Mouse (Mus musculus): ENCODE results near the gene Shisal2a. TPM values are rescaled to one million over a fixed set of nuclear protein-coding genes. Genes with fewer than 3 reads are reported as not detected.
"Not testable (repeated sequence)": the region's sequence is repeated elsewhere in the genome, so short reads cannot be mapped to it uniquely, and the experiment has no call there.

Shisal2a gene
- total and polyA plus RNA-seq, 3 experiments = not detected

DNA sequence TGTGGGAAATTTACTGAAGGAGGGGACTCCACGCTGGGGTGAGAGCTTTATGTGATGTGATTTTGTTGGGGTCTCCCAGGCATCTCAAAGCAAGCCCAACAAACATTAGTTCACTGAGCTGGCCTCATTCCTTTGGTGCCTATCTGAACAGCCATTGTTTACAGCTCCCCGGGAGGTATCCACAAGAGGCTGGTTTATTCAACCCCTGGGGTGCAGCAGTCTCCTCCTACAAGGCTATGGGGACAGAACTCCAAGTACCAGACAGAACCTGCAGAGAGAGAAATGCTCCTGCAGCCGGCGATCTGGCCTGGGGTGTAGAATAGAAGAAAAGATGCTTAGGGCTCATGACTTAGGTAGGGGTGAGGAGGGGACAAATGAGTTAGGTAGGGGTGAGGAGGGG lies 24.7 kb downstream of the Shisal2a start:
- peaks cover 65% of the 10 kb centered on the region for H3K27me3 ChIP-seq (ENCODE audit: insufficient read depth, low read length)
- ATAC-seq (ENCODE audit: extremely low read depth, insufficient number of reproducible peaks, low FRiP score, poor library complexity, severe bottlenecking) = no peak

DNA sequence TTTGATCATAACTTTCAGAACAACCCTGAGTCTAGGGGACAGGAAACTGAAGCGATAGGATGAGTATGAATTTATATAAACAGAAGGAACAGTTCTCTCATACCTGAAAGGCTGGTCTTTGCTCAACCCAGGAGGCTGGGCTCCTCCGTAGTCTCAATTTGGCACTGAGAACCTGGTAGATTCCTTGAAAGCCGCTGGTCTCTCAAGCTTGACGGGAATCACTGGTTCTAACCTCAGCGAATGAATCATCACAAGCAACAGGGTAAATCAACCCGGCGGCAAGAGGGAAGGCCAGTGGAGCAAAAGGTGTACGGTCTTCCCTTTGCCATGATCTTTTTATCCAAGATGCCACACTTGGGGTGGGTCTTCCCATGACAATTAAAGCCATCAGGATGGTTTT lies 25.7 kb downstream of the Shisal2a start:
- TF ChIP-seq GATA2 (IDR thresholded peaks at IDR 0.05; ENCODE audit: borderline replicate concordance, low read depth, low read length) (no peak), GATA1 (IDR thresholded peaks at IDR 0.05; ENCODE audit: borderline replicate concordance, low read length) (no peak), TAL1 (conservative IDR thresholded peaks at IDR 0.05; ENCODE audit: low read depth, low read length) (no peak), POLR2AphosphoS5 (IDR thresholded peaks at IDR 0.05; ENCODE audit: insufficient replicate concordance, low read depth, low read length) (no peak), CTCF (IDR thresholded peaks at IDR 0.05; ENCODE audit: low read depth, low read length) (no peak)
- DNase-seq (ENCODE audit: low spot score) (no peak), ATAC-seq (ENCODE audit: extremely low read depth, insufficient number of reproducible peaks, low FRiP score, poor library complexity, severe bottlenecking) (no peak)
- Histone ChIP-seq H3K4me3 (ENCODE audit: low read depth, low read length) (no peak overlapping the region), H3K4me1 (ENCODE audit: insufficient read depth, low read depth, low read length) (peaks cover 8% of the 10 kb centered on the region), H3K36me3 (replicated peaks) (no peaks in the 10 kb centered on the region), H3K27me3 (ENCODE audit: insufficient read depth, low read length) (peaks cover 57% of the 10 kb centered on the region), H3K9me3 (replicated peaks) (no peaks in the 10 kb centered on the region)

More for the DNA sequence above, 24.7 kb downstream of the Shisal2a start:
- Histone ChIP-seq H3K36me3 (replicated peaks) (no peaks in the 10 kb centered on the region), H3K4me3 (ENCODE audit: low read depth, low read length) (no peak overlapping the region), H3K4me1 (ENCODE audit: insufficient read depth, low read depth, low read length) (peaks cover 2% of the 10 kb centered on the region), H3K9me3 (replicated peaks) (no peaks in the 10 kb centered on the region)
- no peak for DNase-seq (ENCODE audit: low spot score)
- no peak for TF ChIP-seq POLR2AphosphoS5 (IDR thresholded peaks at IDR 0.05; ENCODE audit: insufficient replicate concordance, low read depth, low read length)
- no peak for TF ChIP-seq CTCF (IDR thresholded peaks at IDR 0.05; ENCODE audit: low read depth, low read length)
- TF ChIP-seq TAL1 (conservative IDR thresholded peaks at IDR 0.05; ENCODE audit: low read depth, low read length) = no peak
- TF ChIP-seq GATA2 (IDR thresholded peaks at IDR 0.05; ENCODE audit: borderline replicate concordance, low read depth, low read length) = no peak
- TF ChIP-seq GATA1 (IDR thresholded peaks at IDR 0.05; ENCODE audit: borderline replicate concordance, low read length) = no peak

DNA sequence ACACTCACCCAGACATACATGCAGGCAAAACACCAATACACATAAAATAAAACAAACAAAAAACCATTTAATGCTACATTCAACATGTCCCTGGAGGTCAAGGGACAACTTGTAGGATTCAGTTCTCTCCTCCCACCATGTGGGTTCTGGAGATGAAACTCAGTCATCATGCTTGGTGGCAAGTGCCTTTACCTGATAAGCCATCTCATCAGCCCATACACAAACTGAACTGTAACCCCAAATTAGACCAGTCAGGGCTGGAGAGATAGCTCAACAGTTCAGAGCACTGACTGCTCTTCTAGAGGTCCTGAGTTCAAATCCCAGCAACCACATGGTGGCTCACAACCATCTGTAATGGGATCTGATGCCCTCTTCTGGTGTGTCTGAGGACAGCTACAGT lies 29.6 kb downstream of the Shisal2a start:
- H3K9me3 ChIP-seq (replicated peaks); H3K4me3 ChIP-seq (ENCODE audit: low read depth, low read length); H3K36me3 ChIP-seq (replicated peaks); DNase-seq (ENCODE audit: low spot score): not testable (repeated sequence)
- peaks cover 25% of the 10 kb centered on the region for H3K27me3 ChIP-seq (ENCODE audit: insufficient read depth, low read length)
- H3K4me1 ChIP-seq (ENCODE audit: insufficient read depth, low read depth, low read length) = peaks cover 29% of the 10 kb centered on the region
- ATAC-seq (ENCODE audit: extremely low read depth, insufficient number of reproducible peaks, low FRiP score, poor library complexity, severe bottlenecking) = peak; percentile 57; the same call in 1 of the 2 replicates
- TF ChIP-seq TAL1 (conservative IDR thresholded peaks at IDR 0.05; ENCODE audit: low read depth, low read length) = peak; percentile 48

DNA sequence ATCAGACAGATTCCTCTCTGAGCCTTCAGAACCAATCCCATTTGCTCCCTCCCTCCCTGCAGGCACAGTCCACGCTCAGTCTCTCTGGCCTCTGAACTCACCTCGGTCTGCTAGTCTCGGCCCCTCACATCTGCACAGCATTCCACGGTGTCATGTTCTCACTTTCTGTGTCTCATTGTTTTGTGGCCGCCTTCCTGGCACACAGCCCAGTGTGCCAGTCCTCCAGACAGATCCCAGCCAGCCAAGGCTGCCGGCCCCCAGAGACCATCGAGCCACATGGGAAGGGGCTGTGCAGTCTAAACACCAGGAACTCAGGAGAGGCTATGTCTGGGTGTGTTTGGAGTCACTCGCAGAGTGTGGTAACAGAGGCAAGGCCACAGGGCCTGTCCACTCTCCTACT lies 32.3 kb downstream of the Shisal2a start:
- Histone ChIP-seq H3K4me1 (ENCODE audit: insufficient read depth, low read depth, low read length) (peaks cover 47% of the 10 kb centered on the region), H3K36me3 (replicated peaks) (no peaks in the 10 kb centered on the region), H3K9me3 (replicated peaks) (no peaks in the 10 kb centered on the region), H3K27me3 (ENCODE audit: insufficient read depth, low read length) (peaks cover 4% of the 10 kb centered on the region), H3K4me3 (ENCODE audit: low read depth, low read length) (no peak overlapping the region)
- DNase-seq (ENCODE audit: low spot score) (no peak), ATAC-seq (ENCODE audit: extremely low read depth, insufficient number of reproducible peaks, low FRiP score, poor library complexity, severe bottlenecking) (no peak)
- TF ChIP-seq POLR2AphosphoS5 (IDR thresholded peaks at IDR 0.05; ENCODE audit: insufficient replicate concordance, low read depth, low read length) (no peak), TAL1 (conservative IDR thresholded peaks at IDR 0.05; ENCODE audit: low read depth, low read length) (no peak), CTCF (IDR thresholded peaks at IDR 0.05; ENCODE audit: low read depth, low read length) (no peak), GATA1 (IDR thresholded peaks at IDR 0.05; ENCODE audit: borderline replicate concordance, low read length) (no peak), GATA2 (IDR thresholded peaks at IDR 0.05; ENCODE audit: borderline replicate concordance, low read depth, low read length) (no peak)

DNA sequence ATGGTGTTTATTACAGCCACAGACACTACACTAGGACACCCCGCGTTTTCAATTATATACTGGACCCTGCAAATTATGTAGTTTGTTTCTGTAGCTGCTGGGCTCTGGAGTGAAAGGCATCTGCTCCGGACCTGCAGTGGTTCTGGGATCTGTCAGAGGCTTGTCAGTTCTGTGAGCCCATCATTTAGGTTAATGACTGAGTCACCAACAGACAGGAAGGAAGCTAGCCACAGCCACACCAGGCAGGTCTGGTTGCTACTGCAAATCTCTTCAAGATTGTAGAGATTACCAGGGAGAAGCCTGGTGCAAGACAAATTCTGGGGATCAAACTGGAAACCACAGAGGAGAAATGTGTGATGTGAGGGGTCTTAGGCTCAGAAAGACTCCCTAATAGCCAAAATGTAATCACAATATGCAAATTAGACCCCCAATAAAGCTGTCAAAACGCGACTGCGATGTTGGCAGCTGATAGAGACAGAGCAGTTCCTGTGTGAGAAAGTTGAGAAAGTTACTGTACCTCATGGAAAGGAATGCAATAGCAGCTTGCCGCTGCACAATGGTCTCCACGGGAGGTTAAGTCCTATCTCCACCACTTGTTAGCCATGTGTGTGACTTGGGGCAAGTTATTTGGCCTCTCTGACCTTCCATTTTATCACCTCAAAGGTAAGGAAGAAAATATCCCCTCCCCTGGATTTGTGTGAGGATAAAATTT lies 33.2 kb downstream of the Shisal2a start:
- Histone ChIP-seq H3K36me3 (replicated peaks) (no peaks in the 10 kb centered on the region), H3K9me3 (replicated peaks) (no peaks in the 10 kb centered on the region), H3K27me3 (ENCODE audit: insufficient read depth, low read length) (peaks cover 3% of the 10 kb centered on the region; the same call in 1 of the 2 replicates), H3K4me1 (ENCODE audit: insufficient read depth, low read depth, low read length) (peaks cover 47% of the 10 kb centered on the region), H3K4me3 (ENCODE audit: low read depth, low read length) (no peak overlapping the region)
- DNase-seq (ENCODE audit: low spot score) (no peak), ATAC-seq (ENCODE audit: extremely low read depth, insufficient number of reproducible peaks, low FRiP score, poor library complexity, severe bottlenecking) (no peak)
- TF ChIP-seq GATA1 (IDR thresholded peaks at IDR 0.05; ENCODE audit: borderline replicate concordance, low read length) (no peak), CTCF (IDR thresholded peaks at IDR 0.05; ENCODE audit: low read depth, low read length) (no peak), TAL1 (conservative IDR thresholded peaks at IDR 0.05; ENCODE audit: low read depth, low read length) (no peak), GATA2 (IDR thresholded peaks at IDR 0.05; ENCODE audit: borderline replicate concordance, low read depth, low read length) (no peak), POLR2AphosphoS5 (IDR thresholded peaks at IDR 0.05; ENCODE audit: insufficient replicate concordance, low read depth, low read length) (no peak)

DNA sequence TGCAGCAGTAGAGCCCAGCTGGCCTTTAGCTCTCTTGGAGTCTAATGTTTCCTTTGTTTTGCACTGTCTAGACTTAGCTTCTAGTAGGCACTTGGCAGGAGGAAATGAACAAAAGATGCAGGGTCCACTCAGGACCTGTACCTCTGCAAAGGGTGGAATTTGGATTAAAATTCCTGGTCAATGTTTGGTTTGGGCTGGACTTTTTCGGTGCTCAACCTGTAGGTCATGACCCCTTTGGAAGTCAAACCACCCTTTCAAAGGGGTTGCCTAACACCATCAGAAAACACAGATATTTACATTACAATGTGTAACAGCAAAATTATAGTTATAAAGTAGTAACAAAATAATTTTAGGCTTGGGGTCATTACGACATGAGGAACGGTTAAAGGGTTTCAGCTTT lies 34.1 kb downstream of the Shisal2a start:
- no peak for ATAC-seq (ENCODE audit: extremely low read depth, insufficient number of reproducible peaks, low FRiP score, poor library complexity, severe bottlenecking)
- peaks cover 47% of the 10 kb centered on the region for H3K4me1 ChIP-seq (ENCODE audit: insufficient read depth, low read depth, low read length)
- TF ChIP-seq TAL1 (conservative IDR thresholded peaks at IDR 0.05; ENCODE audit: low read depth, low read length) = no peak
- no peak for TF ChIP-seq CTCF (IDR thresholded peaks at IDR 0.05; ENCODE audit: low read depth, low read length)
- TF ChIP-seq POLR2AphosphoS5 (IDR thresholded peaks at IDR 0.05; ENCODE audit: insufficient replicate concordance, low read depth, low read length) = no peak
- TF ChIP-seq GATA1 (IDR thresholded peaks at IDR 0.05; ENCODE audit: borderline replicate concordance, low read length) = no peak
- no peak for TF ChIP-seq GATA2 (IDR thresholded peaks at IDR 0.05; ENCODE audit: borderline replicate concordance, low read depth, low read length)
- no peak overlapping the region for H3K4me3 ChIP-seq (ENCODE audit: low read depth, low read length)
- no peak for DNase-seq (ENCODE audit: low spot score)
- no peaks in the 10 kb centered on the region for H3K36me3 ChIP-seq (replicated peaks)
- no peaks in the 10 kb centered on the region for H3K9me3 ChIP-seq (replicated peaks)
- peaks cover 3% of the 10 kb centered on the region; the same call in 1 of the 2 replicates for H3K27me3 ChIP-seq (ENCODE audit: insufficient read depth, low read length)

All from G1E (cell line).